Mouse (Mus musculus): ENCODE results near the gene Hoxb3.

The Hoxb3 gene

GRCm38 (mm10) chr11:96319071-96319902, 3.8 kb upstream of the Hoxb3 start:
- DNase-seq = no peak

GRCm38 (mm10) chr11:96319910-96320309, 3.2 kb upstream of the Hoxb3 start:
- DNase-seq = no peak

DNA sequence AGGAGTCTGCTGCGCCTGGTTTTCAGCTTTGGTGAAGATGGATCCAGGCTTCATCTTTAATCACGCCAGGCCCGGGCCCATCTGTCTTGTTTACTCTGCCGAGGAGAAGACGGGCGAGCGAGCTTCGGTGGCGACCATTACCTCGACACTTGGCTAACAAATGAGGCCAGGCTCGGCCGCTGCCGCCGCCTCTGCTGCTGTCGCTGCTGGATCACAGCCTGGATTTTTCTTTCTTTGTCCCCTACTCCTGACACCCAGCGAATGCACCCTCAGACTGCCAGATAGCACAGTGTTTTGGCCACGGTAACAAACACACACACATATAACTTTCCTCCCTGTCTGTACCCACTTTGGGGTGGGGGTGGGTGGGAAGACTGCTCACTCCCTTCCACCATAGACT, 2.4 kb upstream of the Hoxb3 start:
- no peak for DNase-seq

DNA sequence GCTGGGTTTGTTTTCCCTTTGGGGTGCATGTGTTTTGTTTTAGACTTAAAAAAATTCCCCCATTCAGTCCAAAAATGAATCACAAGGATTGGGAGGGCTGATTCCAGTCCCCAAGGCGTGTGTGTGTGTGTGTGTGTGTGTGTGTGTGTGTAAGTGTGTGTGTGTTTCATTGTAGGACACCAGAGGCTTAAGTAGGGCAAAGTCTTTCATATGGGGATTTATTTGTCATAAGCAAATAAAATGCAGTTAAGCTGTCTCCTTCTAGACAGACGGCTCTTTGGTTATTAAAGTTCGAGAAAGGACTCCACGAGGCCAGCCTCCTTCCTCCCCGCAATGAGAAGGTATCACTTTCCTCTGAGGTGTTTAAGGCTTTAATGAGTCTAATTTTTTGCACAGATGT, 1.3 kb upstream of the Hoxb3 start:
- DNase-seq = no peak

- DNase-seq = no peak
Measured at GRCm38 (mm10) chr11:96322738-96323137, 388 bp upstream of the Hoxb3 start.

DNA sequence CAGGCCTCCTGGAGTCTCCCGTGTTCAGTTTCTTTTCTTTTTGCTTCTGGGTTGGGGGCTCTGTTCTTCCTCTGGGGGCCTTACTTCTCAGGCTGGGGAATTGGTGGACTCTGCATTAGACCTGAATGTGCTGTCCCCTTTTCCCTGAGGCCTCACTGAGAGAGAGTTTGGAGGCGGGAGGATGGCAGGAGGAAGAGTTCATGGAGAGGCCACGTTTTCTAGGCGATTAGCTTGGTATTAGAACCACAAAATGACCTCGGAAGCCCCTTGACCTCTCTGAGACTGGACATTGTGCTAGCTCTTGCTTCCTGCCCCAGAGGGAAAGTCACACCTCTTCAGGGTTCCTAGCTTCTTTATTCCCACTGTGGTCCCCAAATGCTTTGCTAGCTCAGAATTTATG, 999 bp downstream of the Hoxb3 start:
- no peak for DNase-seq

- no peak for DNase-seq
Measured at GRCm38 (mm10) chr11:96324965-96325364, 1.8 kb downstream of the Hoxb3 start.

DNA sequence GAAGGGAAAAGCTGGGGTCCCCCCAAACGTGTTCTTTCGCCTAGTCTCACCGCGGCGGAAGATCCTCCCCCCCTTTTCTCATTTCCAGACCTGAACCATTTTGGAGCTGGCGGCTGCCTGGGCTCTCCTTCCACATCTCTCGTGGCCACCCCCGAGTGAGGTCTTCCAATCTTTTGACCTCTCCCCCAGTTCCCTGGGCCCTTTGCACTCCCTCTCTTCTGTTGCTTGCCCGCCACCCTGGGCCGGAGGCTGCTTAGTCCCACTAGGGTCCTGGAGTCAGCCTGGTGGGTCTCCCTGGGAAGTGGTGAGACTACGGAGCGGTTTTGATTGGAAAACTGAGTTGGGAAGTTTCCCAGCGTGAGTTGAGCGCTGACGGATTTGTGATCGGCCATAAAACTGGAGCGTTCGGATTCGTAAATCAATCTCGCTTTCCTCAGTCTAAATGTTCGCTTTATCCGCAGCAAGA, 2.7 kb downstream of the Hoxb3 start:
- no peak for DNase-seq

DNA sequence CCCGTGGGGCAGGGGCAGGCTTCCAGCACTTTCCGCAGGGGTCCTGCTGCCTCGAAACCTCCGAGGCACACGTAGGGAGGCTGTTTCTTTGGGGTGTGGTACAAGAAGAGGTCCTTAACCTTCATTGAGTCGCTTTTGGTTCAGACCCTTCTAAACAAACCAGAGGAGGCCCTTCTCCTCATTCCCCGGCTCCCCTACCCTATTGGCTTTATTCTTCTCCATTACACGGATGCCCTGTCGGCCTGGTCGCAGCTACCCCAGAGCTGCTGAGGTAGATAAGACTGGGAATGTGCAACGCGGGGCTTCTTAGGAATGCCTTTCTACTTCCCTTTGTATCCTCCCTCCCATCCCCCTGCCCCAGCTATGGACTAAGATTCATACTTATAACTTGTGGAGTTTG, 3.6 kb downstream of the Hoxb3 start:
- DNase-seq = no peak

- DNase-seq = no peak
Measured at GRCm38 (mm10) chr11:96327122-96327521, 4.0 kb downstream of the Hoxb3 start.

GRCm38 (mm10) chr11:96327750-96328149, 4.6 kb downstream of the Hoxb3 start:
- no peak for DNase-seq

GRCm38 (mm10) chr11:96328605-96329004, 5.5 kb downstream of the Hoxb3 start:
- DNase-seq = no peak

DNA sequence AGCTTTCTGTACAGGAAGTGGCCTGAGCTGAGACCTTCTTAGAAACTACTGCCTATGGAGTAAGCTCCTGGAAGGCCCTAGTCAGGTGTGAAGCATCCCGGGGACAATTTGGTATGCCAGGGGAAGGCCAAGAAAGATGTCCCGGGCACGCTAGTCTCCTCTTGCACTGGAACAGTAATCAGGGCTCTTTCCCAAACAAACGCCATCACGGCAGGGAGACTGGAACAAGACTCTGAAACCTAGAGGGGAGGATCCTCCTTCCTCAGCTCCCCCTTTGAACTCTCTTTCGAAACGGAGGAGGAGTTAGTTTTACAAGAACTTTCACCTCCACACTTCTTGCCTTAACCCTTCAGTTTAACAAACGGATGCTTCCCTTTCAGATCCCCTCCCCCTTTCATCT, 9.0 kb downstream of the Hoxb3 start:
- no peak for DNase-seq

GRCm38 (mm10) chr11:96332618-96333032, 9.5 kb downstream of the Hoxb3 start:
- DNase-seq = no peak

GRCm38 (mm10) chr11:96333241-96334001, 10.3 kb downstream of the Hoxb3 start:
- no peak for DNase-seq

- DNase-seq = no peak
Measured at GRCm38 (mm10) chr11:96334002-96334364, 10.9 kb downstream of the Hoxb3 start.

DNA sequence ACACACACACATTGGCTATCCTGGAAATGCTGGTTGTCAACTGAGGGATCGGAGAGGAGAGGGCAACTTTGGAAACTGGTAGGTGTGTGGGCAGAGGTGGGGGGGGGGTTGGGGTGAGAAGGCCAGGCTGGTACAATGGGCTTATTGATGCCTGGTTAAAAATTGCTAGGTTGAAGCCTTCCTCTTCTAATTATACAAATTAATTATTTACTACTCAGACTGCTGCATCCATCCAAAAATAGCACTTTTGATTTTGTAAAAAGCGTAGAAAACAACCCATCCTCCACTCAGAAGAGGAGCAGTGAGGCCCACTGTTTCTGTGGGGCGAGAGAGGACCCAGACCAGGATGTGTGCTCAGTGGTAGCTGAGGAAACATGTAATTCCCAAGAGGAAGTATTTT, 11.9 kb downstream of the Hoxb3 start:
- DNase-seq = no peak

DNA sequence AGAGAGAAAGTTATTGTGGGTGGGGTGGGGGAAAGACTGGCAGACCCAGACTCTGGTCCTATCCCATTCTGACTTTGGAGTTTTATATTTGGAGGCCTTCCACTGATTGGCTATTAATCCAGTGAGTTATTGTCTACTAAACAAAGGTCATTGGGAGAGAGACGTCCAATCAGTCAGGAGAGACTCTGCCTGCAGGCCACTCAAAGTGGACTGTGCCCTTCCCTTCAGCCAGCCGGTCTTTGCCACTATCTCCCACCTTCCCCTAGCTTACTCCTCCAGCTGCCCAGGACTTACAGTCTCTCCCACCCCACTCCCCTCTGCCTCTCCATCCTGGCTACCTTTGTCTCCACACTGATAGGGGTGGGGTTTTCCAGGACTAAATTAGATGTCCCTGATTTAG, 13.5 kb downstream of the Hoxb3 start:
- DNase-seq = no peak

DNA sequence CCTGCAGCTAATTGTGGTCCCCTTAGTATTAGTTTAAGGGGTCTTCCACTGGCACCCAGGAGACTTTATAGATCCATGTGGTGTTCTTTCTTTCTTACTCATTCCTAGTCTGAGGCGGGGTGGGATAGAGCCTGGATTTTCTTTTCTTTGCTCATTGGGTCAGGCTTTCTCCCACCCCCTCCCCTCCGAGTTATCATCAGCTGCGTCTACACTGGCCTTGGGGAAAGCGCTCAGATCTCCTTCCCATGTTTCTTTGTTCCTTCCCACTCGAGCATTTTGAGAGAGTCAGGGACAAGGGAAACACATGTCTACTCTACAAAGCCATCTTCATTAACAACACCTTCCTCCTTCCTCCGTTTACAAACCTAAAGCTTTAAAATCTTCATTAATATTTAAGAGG, 13.9 kb downstream of the Hoxb3 start:
- no peak for DNase-seq

GRCm38 (mm10) chr11:96338957-96339855, 16.1 kb downstream of the Hoxb3 start:
- no peak for DNase-seq

DNA sequence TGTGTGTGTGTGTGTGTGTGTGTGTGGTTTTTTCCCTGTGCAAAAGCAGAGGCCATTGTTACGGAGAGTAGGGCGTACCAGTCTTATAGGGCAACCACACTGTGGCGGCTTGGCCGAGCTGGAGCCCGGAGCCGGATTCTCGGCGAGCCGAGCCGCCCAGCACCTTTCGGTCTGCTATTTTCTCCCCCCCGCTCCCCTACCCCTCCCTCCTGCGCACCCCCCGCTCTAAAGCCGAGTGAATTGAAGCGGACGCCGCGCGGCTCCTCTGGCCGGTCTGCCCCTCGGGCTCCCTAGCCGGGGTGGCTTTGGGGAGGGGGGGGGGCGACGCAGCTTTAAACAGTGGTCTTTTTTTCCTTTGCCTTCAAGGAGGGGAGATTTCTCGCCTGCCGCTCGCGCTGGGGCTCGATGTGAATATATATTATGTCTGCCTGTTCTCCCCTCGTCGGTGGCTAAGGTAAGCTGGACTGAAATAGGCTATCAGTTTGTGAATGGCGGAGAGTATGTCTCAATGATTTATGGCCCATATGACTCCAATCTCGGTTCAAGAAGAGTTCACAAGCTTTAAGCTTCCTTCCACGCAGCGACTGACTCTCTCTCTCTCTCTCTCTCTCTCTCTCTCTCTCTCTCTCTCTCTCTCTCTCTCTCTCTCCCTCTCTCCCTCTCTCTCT, 17.7 kb downstream of the Hoxb3 start:
- DNase-seq = no peak
